Mouse (Mus musculus) erythroblast, embryonic 14.5 days (primary cell): ENCODE measurements at regions not wholly inside any gene's neighbourhood (a gene's known extent, or its start where the extent isn't known, plus 50 kb on each side); places are given as distances from the start of the nearest gene placed in this dataset.

Source experiments
- H3K27me3 ChIP-seq: 2 replicates; pipeline ENCODE4 v1.6.1; 2012; ENCODE audit warnings: inconsistent platforms; ENCODE audit not compliant: control insufficient read depth
- H3K36me3 ChIP-seq: 2 replicates; pipeline ENCODE4 v1.6.1; 2012; ENCODE audit warnings: mild to moderate bottlenecking, inconsistent platforms; ENCODE audit not compliant: control insufficient read depth
- H3K4me1 ChIP-seq: 2 replicates; pipeline ENCODE4 v1.6.1; 2012; ENCODE audit warnings: inconsistent platforms; ENCODE audit not compliant: control insufficient read depth
- H3K4me3 ChIP-seq: replicated peaks from 2 replicates; pipeline ENCODE3; 2012; ENCODE audit warnings: moderate library complexity, mild to moderate bottlenecking, inconsistent platforms
- H3K9me3 ChIP-seq: 2 replicates; pipeline ENCODE4 v1.6.1; 2012; ENCODE audit warnings: low read length, inconsistent platforms, mixed read lengths; ENCODE audit not compliant: control insufficient read depth
- GATA1 ChIP-seq: IDR thresholded peaks from 2 replicates; pipeline ENCODE4 v1.6.1; 2012; ENCODE audit warnings: low read length, inconsistent platforms, mixed read lengths
- TAL1 ChIP-seq: IDR thresholded peaks from 3 replicates; pipeline ENCODE4 v1.6.1; 2012; ENCODE audit warnings: low read length, inconsistent platforms, mixed read lengths

DNA sequence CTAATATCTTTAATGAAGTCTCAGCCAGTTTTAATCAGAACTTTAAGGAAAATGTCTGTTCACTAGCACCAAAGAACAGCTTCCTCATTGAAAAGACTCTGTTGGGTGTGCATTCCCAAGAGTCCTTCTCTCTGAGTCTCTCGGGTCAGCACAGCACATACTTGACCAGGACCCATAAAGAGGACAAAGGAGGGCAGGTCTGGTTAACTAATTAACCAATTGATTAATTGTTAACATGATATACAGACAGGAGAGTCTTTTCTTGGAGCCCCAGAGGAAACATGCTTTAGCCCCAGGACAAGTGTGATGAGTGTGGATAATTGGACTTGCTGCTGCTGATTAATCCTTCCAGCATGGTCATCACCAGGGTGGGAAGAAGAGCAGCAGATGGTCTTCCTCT lies 93.7 kb downstream of the Gm12689 start:
- Histone ChIP-seq H3K36me3 (no peaks in the 10 kb centered on the region), H3K9me3 (0 out of 2 replicates have a peak, but pooled peaks cover 4% of the 10 kb centered on the region), H3K27me3 (no peaks in the 10 kb centered on the region), H3K4me3 (no peak overlapping the region), H3K4me1 (no peaks in the 10 kb centered on the region)
- TF ChIP-seq TAL1 (no peak), GATA1 (no peak)

DNA sequence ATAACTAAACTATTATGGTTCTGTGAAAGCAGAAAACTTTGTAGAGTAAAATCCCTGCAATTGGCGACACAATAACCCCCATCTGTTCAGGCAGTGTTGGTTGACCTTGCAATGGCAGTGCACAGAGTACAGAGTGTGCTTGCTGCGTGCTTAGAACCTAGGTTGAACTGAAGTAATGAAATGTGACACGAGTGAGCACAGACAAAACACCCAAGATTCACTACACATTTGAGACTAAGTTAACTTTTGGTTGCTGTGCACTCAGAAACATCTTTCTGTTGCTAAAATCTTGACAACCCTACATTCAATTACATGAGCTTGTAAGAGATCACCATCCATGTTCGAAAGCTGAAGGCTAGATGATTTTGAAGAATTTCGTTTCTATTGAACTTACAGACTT lies 97.3 kb downstream of the Gm12689 start:
- Histone ChIP-seq H3K4me1 (no peaks in the 10 kb centered on the region), H3K36me3 (no peaks in the 10 kb centered on the region), H3K9me3 (0 out of 2 replicates have a peak, but pooled peaks cover 4% of the 10 kb centered on the region), H3K27me3 (no peaks in the 10 kb centered on the region), H3K4me3 (no peak overlapping the region)
- TF ChIP-seq TAL1 (no peak), GATA1 (no peak)

DNA sequence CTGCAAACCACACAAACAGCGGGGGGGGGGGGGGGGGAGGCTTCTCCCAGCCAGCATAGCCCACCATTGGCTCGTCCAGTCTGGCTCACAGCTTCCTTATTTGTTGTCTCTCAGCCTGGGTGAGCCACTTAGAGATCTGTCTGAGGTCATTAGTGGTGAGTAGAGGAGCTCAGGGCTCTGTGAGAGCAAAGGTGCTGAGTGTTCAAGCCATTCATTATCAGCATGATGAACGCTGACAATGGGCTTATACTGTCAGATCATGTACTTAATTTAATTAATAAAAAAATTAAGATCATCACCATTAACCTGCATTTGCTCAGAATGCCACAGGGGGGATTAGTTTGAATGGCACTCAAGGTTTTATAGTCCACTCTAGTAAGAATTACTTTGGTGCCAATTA lies 98.5 kb downstream of the Gm12689 start:
- H3K27me3 ChIP-seq = no peaks in the 10 kb centered on the region
- TF ChIP-seq GATA1 (no peak), TAL1 (no peak)
- H3K36me3 ChIP-seq = no peaks in the 10 kb centered on the region
- H3K9me3 ChIP-seq = 0 out of 2 replicates have a peak, but pooled peaks cover 4% of the 10 kb centered on the region
- H3K4me1 ChIP-seq = no peaks in the 10 kb centered on the region
- no peak overlapping the region for H3K4me3 ChIP-seq

DNA sequence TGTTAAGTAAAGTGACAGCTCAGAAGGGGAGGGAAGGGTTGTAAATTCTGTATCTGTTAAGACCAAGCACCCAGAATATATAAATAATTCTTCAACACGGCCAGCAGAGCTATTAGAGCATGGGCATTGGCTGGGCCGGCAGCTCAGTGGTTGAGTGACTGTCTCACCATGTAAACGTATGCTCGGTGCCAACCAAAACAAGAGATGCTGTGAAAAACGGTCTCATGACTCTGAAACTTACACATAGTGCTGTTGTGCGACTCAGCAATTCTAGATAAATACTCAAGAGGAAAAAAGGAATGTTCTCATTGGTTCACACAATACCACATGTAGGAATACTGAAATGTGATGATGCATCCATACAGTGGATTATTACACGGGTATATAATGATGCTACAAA lies 111.8 kb downstream of the Gm12689 start:
- no peak overlapping the region for H3K4me3 ChIP-seq
- no peaks in the 10 kb centered on the region for H3K4me1 ChIP-seq
- H3K36me3 ChIP-seq = no peaks in the 10 kb centered on the region
- no peaks in the 10 kb centered on the region for H3K27me3 ChIP-seq
- H3K9me3 ChIP-seq = no peaks in the 10 kb centered on the region
- TF ChIP-seq GATA1 = no peak
- no peak for TF ChIP-seq TAL1

DNA sequence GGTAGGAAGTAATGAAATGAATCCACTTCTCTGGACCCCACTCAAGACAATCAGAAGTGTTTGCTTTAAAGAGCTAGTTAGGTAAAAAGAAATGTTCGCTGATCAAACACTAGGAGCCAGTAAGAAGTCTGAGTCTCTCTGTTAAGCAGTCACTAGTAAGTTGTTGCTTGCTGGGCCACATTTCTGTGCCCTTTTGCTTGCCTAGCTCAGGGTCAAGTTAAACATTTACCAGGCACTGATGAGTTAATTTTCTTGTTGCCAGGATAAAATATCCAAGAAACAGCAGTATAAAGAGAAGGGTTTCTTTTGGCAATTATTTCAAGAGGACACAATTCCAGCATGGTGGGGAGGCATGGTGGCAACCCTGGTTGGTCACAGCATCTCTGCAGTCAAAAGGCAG lies 127.7 kb downstream of the Gm12689 start:
- H3K9me3 ChIP-seq = peaks cover 4% of the 10 kb centered on the region; the same call in 1 of the 2 replicates
- H3K4me1 ChIP-seq = no peaks in the 10 kb centered on the region
- H3K36me3 ChIP-seq = no peaks in the 10 kb centered on the region
- H3K27me3 ChIP-seq = no peaks in the 10 kb centered on the region
- TF ChIP-seq GATA1 (no peak), TAL1 (no peak)
- no peak overlapping the region for H3K4me3 ChIP-seq

DNA sequence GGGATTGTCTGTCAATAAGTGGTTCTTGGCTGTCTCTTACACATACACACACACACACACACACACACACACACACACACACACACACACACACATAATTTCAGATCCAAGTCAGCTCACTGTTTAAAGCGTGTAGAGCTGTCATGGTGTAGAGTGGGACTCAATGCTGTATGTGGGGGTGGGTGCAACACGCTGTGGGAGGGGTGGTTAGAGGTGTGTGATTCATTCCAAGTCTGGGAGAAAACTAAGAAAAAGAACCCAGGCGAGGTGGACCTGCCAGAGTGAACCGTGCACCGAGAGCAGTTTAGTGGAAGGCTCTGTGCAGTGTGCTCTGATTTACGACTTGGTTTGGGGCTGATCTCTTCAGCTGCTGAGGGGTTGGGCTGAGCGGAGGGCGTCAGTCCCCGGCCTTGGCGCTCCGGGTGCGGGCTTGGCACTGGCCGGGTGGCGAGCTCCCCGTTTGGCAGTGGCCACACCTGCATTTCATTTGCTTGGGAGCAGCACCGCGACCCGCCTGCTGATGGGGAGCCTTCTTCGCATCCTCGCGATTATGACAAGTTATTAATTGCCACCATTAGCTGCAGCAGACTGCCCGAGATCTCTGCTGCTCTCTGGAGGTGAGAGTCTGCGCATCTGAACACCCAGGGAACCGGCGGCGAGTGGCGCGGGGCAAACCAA lies 149.5 kb downstream of the Gm12689 start:
- H3K4me1 ChIP-seq = no peaks in the 10 kb centered on the region
- H3K27me3 ChIP-seq = no peaks in the 10 kb centered on the region
- no peak overlapping the region for H3K4me3 ChIP-seq
- H3K36me3 ChIP-seq = no peaks in the 10 kb centered on the region
- peaks cover 3% of the 10 kb centered on the region; the same call in 1 of the 2 replicates for H3K9me3 ChIP-seq
- TF ChIP-seq GATA1 = no peak
- no peak for TF ChIP-seq TAL1

DNA sequence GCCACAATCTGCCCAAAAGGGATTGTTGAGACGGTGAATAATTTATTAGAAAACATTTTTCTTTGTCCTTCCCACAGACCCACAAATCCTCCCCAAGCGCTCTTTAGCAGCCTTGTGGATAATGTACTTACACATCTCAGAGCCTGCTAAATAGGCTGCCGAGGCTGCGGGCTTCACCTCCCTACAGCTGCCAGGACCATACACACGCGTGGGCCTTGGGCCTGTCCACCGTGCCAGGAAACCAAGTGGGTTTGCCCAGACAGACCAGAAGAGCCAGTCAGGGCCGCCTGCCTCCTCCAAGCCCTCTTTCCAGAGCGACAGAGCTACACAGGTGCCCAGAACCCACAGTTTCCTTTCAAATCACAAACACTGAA lies 150.0 kb downstream of the Gm12689 start:
- H3K36me3 ChIP-seq = no peaks in the 10 kb centered on the region
- no peaks in the 10 kb centered on the region for H3K4me1 ChIP-seq
- no peak overlapping the region for H3K4me3 ChIP-seq
- H3K9me3 ChIP-seq = peaks cover 3% of the 10 kb centered on the region; the same call in 1 of the 2 replicates
- TF ChIP-seq GATA1 (no peak), TAL1 (no peak)
- H3K27me3 ChIP-seq = no peaks in the 10 kb centered on the region

DNA sequence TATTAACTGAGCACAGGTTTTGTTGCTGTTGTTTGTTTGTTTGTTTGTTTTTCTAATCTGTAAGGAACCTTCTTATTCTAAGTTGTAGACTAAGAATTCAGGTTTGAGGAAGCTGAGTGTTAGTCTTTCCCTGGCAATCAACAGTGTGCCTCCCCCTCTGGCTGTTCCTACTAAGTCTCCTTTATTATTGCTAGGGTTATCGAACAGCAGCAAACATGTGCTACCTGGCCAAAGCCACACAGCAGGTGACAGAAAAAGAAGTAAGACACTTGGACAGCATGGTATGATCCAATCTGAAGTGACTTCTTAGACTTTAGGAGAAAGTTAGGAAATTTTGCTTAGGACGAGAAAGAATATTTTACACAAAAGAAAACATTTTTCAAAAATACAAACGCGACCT lies 163.3 kb downstream of the Gm12689 start:
- Histone ChIP-seq H3K9me3 (no peaks in the 10 kb centered on the region), H3K36me3 (no peaks in the 10 kb centered on the region), H3K4me1 (no peaks in the 10 kb centered on the region), H3K4me3 (no peak overlapping the region), H3K27me3 (no peaks in the 10 kb centered on the region)
- no peak for TF ChIP-seq GATA1
- no peak for TF ChIP-seq TAL1

DNA sequence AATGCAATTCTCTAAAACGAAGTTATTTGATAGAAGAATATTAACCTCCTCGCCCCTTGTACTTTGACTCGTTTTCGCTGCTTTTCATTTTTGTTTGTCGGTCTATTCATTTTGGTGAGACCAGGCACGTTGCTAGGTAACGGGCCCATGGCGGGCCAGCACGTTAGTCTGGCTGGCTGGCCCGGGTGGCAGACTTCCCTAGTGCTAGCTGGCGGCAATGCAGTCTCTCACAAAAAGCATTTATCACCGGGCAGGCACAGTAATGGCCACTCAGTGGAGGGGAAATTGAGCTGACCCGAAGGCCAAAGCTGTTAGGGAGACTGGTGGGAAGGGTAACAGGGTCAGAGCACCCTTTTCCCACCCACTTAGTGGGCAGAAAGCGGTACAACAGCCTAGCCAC lies 163.7 kb downstream of the Gm12689 start:
- Histone ChIP-seq H3K27me3 (no peaks in the 10 kb centered on the region), H3K9me3 (no peaks in the 10 kb centered on the region), H3K4me3 (no peak overlapping the region), H3K4me1 (no peaks in the 10 kb centered on the region), H3K36me3 (no peaks in the 10 kb centered on the region)
- TF ChIP-seq TAL1 (no peak), GATA1 (no peak)

DNA sequence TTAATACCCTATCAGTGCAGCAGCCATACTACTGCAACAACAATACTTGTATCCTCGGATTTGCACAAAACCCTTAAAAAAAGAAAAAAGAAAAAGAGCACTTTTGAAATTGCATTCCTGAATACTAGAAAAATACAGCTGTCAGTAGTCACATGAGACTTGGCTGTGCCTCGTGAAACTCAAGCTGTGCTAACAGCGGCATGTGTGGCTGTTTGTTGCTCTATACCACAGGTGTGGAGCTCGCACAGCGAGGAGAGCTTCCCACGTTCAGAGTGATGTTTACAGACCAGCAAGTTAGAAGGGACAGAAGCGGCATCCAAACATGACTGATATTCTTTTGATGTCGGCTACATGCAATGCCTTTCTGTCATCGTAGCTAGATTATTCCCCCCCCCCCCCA lies 169.8 kb downstream of the Gm12689 start:
- Histone ChIP-seq H3K4me3 (no peak overlapping the region), H3K4me1 (no peaks in the 10 kb centered on the region), H3K9me3 (no peaks in the 10 kb centered on the region), H3K27me3 (no peaks in the 10 kb centered on the region), H3K36me3 (no peaks in the 10 kb centered on the region)
- TF ChIP-seq TAL1 = no peak
- TF ChIP-seq GATA1 = no peak
